Mouse (Mus musculus) liver, embryonic 14.5 days (tissue): ENCODE measurements around the gene Xrcc4. TPM values are rescaled to one million over a fixed set of nuclear protein-coding genes. Genes with fewer than 3 reads are reported as not detected.
"Not testable (repeated sequence)": the region's sequence is repeated elsewhere in the genome, so short reads cannot be mapped to it uniquely, and the experiment has no call there.

ENCODE experiments used
- ATAC-seq: fragments of 200-750 bp; cut with Nextera tagmentation; 2 replicates; pipeline ENCODE4 v1.8.0; 2017; ENCODE audit warnings: moderate number of reproducible peaks, mild to moderate bottlenecking, moderate library complexity; ENCODE audit not compliant: insufficient read depth
- DNase-seq, 3 experiments: peaks; one replicate each; pipeline ENCODE4 v3.0.0-alpha.2; 2012 to 2013; ENCODE audit warnings: low read depth in 3 of 3, low spot score in 3 of 3
- H3K27ac ChIP-seq: fragments of 300-500 bp; sonication (generic); 2 replicates; pipeline ENCODE4 v1.5.1; 2014; ENCODE audit warnings: moderate library complexity, mild to moderate bottlenecking, control low read depth, inconsistent platforms
- H3K27me3 ChIP-seq: fragments of 300-500 bp; sonication (generic); 2 replicates; pipeline ENCODE4 v1.6.1; 2014; ENCODE audit warnings: mild to moderate bottlenecking, low read length, moderate library complexity; ENCODE audit not compliant: control insufficient read depth, insufficient read depth
- H3K36me3 ChIP-seq: fragments of 300-500 bp; sonication (generic); replicated peaks from 2 replicates; pipeline ENCODE4 v1.6.1; 2014; ENCODE audit warnings: low read depth; ENCODE audit not compliant: control insufficient read depth, insufficient read depth
- H3K4me1 ChIP-seq, 2 experiments: fragments of 200-500 bp in 1 of 2; fragments of 300-500 bp in 1 of 2; sonication (generic) in 1 of 2; replicated peaks; 2 replicates each; pipeline ENCODE4 v1.6.1; 2012 to 2014; ENCODE audit warnings: antibody characterized with exemption in 1 of 2, inconsistent platforms in 1 of 2, low read length in 1 of 2; ENCODE audit not compliant: control insufficient read depth in 2 of 2, insufficient read depth in 2 of 2
- H3K4me2 ChIP-seq: fragments of 300-500 bp; sonication (generic); 2 replicates; pipeline ENCODE4 v1.6.1; 2014; ENCODE audit warnings: low read depth, mild to moderate bottlenecking, control low read depth, moderate library complexity
- H3K4me3 ChIP-seq, 2 experiments: fragments of 200-500 bp in 1 of 2; fragments of 300-500 bp in 1 of 2; sonication (generic) in 1 of 2; 2 replicates each; pipeline ENCODE4 v1.5.1; 2012 to 2014; ENCODE audit warnings: low read depth in 2 of 2, low read length in 2 of 2, mild to moderate bottlenecking in 2 of 2, control low read depth in 1 of 2, inconsistent platforms in 1 of 2, moderate library complexity in 1 of 2; ENCODE audit not compliant: insufficient read depth in 1 of 2
- H3K9ac ChIP-seq: fragments of 300-500 bp; sonication (generic); replicated peaks from 2 replicates; pipeline ENCODE4 v1.6.1; 2014; ENCODE audit warnings: mild to moderate bottlenecking, control low read depth, moderate library complexity
- H3K9me3 ChIP-seq: fragments of 300-500 bp; sonication (generic); 2 replicates; pipeline ENCODE4 v1.6.1; 2016; ENCODE audit warnings: low read length, mixed read lengths; ENCODE audit not compliant: control insufficient read depth
- CTCF ChIP-seq: IDR thresholded peaks from 2 replicates; pipeline ENCODE4 v1.5.1; 2016; ENCODE audit warnings: antibody characterized with exemption, low read depth, control low read depth
- EP300 ChIP-seq: IDR thresholded peaks from 2 replicates; pipeline ENCODE4 v1.6.1; 2016; ENCODE audit warnings: antibody characterized with exemption, low read depth
- WGBS: fragments of 180-500 bp; shearing (Covaris S2); extraction: QIAGEN DNeasy Blood & Tissue Kit; methylation state at CpG from one replicate; pipeline ENCODE4 v1.1.7; 2014; ENCODE audit not compliant: insufficient replicate concordance; 5-methylcytosine and 5-hydroxymethylcytosine counted together
- polyA plus RNA-seq, 2 experiments: library from polyadenylated mRNA; depleted of rRNA in 1 of 2; stranded (reverse) in 1 of 2; unstranded in 1 of 2; fragments of >200 nt; fragmentation: Nextera tagmentation in 1 of 2; extraction: Ambion mirVana in 1 of 2; gene quantifications; 2 replicates each; pipeline versions ENCODE4 v1.2.1 to v1.2.3; 2012 to 2014

The Xrcc4 gene
- polyA plus RNA-seq (2012; rRNA removed): 1.4 and 2.6 TPM in 2 replicates
- polyA plus RNA-seq (2014; fragmentation: Nextera tagmentation; extraction: Ambion mirVana): 4.3 and 5.8 TPM in 2 replicates

DNA sequence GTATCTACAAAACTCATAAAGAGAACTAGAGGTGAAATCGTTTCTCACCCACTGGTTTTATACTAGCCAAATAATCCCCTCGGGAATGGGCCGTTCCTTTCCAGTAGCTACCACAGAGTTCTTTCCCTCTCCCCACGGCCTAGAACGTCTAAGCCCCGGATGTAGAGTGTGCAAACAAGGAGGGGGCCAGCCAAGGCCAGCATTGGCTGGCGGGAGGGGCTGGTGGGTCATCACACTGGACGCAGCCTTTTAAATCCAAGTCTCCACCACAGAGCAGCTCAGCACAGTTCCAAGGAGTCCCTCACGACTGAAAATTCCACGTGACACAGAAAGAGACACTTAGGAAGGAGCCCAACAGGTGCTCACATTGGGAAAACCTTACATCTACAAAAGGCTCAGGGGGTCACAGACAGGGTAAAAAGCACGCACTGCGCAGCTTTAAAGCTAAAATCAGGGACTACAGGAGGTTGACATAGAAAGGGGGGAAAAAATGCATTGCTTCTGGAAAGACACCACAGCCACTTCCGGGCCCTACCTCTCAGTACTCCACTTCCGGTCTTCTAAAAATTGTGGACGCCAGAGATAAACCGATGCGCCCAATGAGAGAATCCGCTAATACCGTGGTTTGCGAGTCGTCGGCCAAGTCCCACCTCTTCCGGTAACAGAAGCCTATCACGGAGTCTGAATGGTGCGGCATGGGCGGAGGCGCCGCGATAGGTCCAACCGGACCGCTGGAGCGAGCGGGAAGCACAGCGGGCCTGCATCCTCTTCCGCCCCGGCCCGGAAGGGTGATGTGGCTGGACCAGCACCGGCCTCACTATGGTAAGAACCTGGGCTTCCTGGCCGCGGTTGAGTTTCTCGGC is at the start of gene Xrcc4, which contains the start of gene Tmem167:
Gene Xrcc4 (minus strand): TSS at position 647 of the 863 bp plus-strand sequence.
Gene Tmem167 (plus strand): TSS at position 162 of the 863 bp plus-strand sequence.
- 2% methylated on average over 41 of the region's 41 CpGs for WGBS
- peaks cover 4 to 5% of the 10 kb centered on the region in 2 experiments; a peak in 3 of 4 replicates for H3K4me1 ChIP-seq
- H3K9me3 ChIP-seq: no peaks in the 10 kb centered on the region
- peak within 1 kb of the TSS; percentile 59 for H3K27ac ChIP-seq
- DNase-seq (peak; percentile 94 to 96 (median 94)), ATAC-seq (peak; percentile 100)
- H3K27me3 ChIP-seq: no peaks in the 10 kb centered on the region
- H3K4me2 ChIP-seq: peak within 1 kb of the TSS; percentile 95
- H3K4me3 ChIP-seq: peak within 1 kb of the TSS; percentile 97 to 98
- TF ChIP-seq EP300 (0 out of 2 replicates have a peak, but pooled peaks have one; percentile 4), CTCF (no peak)
- no peaks in the 10 kb centered on the region for H3K36me3 ChIP-seq
- peak within 1 kb of the TSS; percentile 82 for H3K9ac ChIP-seq

DNA sequence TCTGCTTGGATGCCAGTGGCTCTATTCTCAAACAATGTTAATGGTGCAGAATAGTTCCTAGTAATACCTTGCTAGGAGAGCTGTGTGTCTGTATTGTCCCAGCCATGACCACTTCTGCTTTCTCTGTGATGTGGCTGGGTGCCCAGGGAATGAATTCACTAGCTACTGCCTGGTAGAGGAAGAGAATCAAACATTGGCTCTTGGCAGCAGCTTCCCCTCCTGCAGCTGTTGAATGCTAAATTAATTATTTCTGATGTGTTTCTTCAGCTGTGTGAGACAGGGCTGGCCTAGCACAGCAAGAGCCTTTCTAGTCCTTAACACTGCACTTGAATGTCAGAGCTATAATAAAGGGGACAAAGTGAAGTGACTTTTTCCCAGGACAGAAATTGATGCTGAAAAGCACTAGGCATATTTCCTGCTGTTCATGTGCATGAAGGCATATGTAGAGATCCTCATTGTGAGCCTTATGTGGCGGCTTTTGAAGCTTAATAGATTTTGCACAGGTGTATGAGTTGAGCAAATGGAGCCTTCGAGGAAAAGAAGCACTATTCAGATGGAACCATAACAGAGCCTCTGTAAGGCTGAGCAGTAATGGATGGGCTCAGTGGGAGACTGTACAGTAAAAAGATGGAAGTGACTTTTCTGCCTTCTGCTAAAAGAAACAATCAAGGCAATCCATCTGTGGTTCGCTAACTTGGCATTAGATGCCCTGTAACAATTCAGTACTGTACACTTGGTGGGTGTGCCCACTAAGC is 46.9 kb upstream of the Xrcc4 start:
- 44% methylated on average over 3 of the region's 3 CpGs for WGBS
- no peak for DNase-seq
- H3K4me1 ChIP-seq: no peaks in the 10 kb centered on the region
- no peaks in the 10 kb centered on the region for H3K36me3 ChIP-seq
- TF ChIP-seq CTCF (no peak), EP300 (no peak)
- ATAC-seq: no peak
- no peak overlapping the region for H3K27ac ChIP-seq
- H3K9ac ChIP-seq: no peak overlapping the region
- no peaks in the 10 kb centered on the region for H3K27me3 ChIP-seq
- H3K4me3 ChIP-seq: no peak overlapping the region
- no peaks in the 10 kb centered on the region for H3K9me3 ChIP-seq
- H3K4me2 ChIP-seq: no peak overlapping the region

DNA sequence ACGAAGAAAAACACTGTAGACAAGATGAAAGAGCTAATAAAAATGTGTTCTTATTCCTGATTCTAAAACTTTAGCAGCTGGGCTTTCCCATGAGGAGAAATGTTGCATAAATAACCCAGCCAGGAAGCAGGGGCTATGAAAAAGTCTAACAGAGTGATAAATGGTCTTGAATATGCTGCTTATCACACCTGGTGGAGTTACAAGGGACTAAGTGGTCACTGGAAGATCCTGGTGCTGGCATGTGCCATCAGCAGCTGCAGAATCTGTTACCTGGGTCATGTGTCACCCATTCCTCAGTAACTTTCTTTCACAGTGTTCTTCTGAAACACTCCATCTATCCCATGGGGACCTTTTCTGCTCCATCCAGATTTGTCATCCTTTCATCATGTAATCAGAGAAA is 22.3 kb upstream of the Xrcc4 start:
- Histone ChIP-seq H3K9ac (no peak overlapping the region), H3K4me3 (no peak overlapping the region), H3K27me3 (no peaks in the 10 kb centered on the region), H3K36me3 (no peaks in the 10 kb centered on the region), H3K4me2 (no peak overlapping the region), H3K4me1 (no peaks in the 10 kb centered on the region), H3K9me3 (no peaks in the 10 kb centered on the region), H3K27ac (no peak overlapping the region)
- TF ChIP-seq EP300 (no peak), CTCF (no peak)
- WGBS: 63% methylated on average over 1 of the region's 1 CpGs
- DNase-seq: no peak
- ATAC-seq: no peak

DNA sequence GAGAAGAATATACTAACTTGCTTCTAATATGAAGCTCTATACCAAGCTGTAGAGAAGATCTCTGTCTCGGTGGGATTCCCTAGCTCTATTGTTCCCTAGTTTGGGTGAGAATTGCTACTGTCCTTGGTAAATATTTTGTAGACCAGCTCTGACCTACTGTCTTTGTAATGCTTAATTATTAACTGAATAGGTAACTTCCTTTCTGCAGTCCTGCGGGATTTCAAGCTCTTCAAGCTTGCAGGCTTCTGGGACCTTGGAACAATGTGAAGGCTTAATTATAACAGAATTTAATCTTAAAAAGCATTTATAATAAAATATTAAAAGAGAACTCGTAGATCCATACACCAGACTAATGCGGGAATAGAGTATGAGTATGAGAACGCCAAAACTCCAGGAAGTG is 19.3 kb upstream of the Xrcc4 start:
- not testable (repeated sequence) for DNase-seq, H3K4me3 ChIP-seq, H3K9ac ChIP-seq, H3K36me3 ChIP-seq, H3K27ac ChIP-seq, H3K4me1 ChIP-seq, ATAC-seq, H3K9me3 ChIP-seq, H3K4me2 ChIP-seq, H3K27me3 ChIP-seq
- WGBS: 81% methylated on average over 5 of the region's 5 CpGs

DNA sequence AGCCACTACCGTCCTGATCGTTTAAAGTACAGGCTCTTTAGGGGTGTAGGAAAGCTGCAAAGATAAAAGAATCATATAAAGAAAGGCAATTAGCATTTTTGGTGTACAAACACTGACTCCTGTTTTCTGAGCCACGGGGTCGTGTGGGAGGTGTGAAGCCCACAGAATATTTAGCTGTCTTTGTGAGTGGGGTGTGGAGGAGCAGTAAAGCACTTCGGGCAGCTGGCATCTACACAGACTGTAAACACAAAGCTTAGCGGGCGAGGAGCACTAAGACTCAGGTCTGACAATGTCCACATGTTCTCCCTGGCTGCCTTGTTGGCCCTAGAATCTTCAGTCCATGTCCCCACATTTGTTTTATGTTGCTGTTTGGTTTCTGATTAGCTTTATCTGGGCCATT is 16.7 kb upstream of the Xrcc4 start:
- no peak for TF ChIP-seq EP300
- TF ChIP-seq CTCF: no peak
- ATAC-seq: peak; percentile 37; the same call in 1 of the 2 replicates
- no peak overlapping the region for H3K9ac ChIP-seq
- no peak overlapping the region for H3K27ac ChIP-seq
- H3K4me2 ChIP-seq: no peak overlapping the region
- H3K4me3 ChIP-seq: no peak overlapping the region
- H3K4me1 ChIP-seq: no peaks in the 10 kb centered on the region
- H3K36me3 ChIP-seq: no peaks in the 10 kb centered on the region; the same call in none of the 2 replicates
- no peaks in the 10 kb centered on the region for H3K9me3 ChIP-seq
- no peak for DNase-seq
- WGBS: 80% methylated on average over 7 of the region's 7 CpGs
- H3K27me3 ChIP-seq: no peaks in the 10 kb centered on the region
